Mouse (Mus musculus) limb, embryonic 11.5 days (tissue): ENCODE results near the gene Elfn2. TPM values are rescaled to one million over a fixed set of nuclear protein-coding genes. Genes with fewer than 3 reads are reported as not detected.

Source experiments
- ATAC-seq: fragments of 200-750 bp; cut with Nextera tagmentation; 2 replicates; pipeline ENCODE4 v1.8.0; 2017; ENCODE audit warnings: low read depth; ENCODE audit not compliant: insufficient number of reproducible peaks, low FRiP score, low TSS enrichment
- DNase-seq: peaks from one replicate; pipeline ENCODE4 v3.0.0-alpha.2; 2015; ENCODE audit warnings: low spot score
- H3K27ac ChIP-seq: fragments of 300-500 bp; sonication (generic); replicated peaks from 2 replicates; pipeline ENCODE4 v1.5.1; 2014; ENCODE audit warnings: low read depth, mild to moderate bottlenecking, low read length
- H3K27me3 ChIP-seq: fragments of 300-500 bp; sonication (generic); 2 replicates; pipeline ENCODE4 v1.6.1; 2014; ENCODE audit warnings: mild to moderate bottlenecking, low read length, mixed read lengths; ENCODE audit not compliant: control insufficient read depth, insufficient read depth
- H3K36me3 ChIP-seq: fragments of 300-500 bp; sonication (generic); 2 replicates; pipeline ENCODE4 v1.6.1; 2014; ENCODE audit warnings: mild to moderate bottlenecking, low read length, moderate library complexity, mixed read lengths; ENCODE audit not compliant: control insufficient read depth, insufficient read depth
- H3K4me1 ChIP-seq: fragments of 300-500 bp; sonication (generic); 2 replicates; pipeline ENCODE4 v1.6.1; 2014; ENCODE audit warnings: low read length, mixed read lengths; ENCODE audit not compliant: control insufficient read depth, insufficient read depth
- H3K4me2 ChIP-seq: fragments of 300-500 bp; sonication (generic); 2 replicates; pipeline ENCODE4 v1.6.1; 2014; ENCODE audit warnings: low read depth, mild to moderate bottlenecking, moderate library complexity; ENCODE audit not compliant: severe bottlenecking
- H3K4me3 ChIP-seq: fragments of 300-500 bp; sonication (generic); 2 replicates; pipeline ENCODE4 v1.5.1; 2014; ENCODE audit warnings: low read depth, low read length
- H3K9ac ChIP-seq: fragments of 300-500 bp; sonication (generic); 2 replicates; pipeline ENCODE4 v1.6.1; 2014; ENCODE audit warnings: mild to moderate bottlenecking, low read length
- H3K9me3 ChIP-seq: fragments of 300-500 bp; sonication (generic); 2 replicates; pipeline ENCODE4 v1.6.1; 2016; ENCODE audit warnings: low read length; ENCODE audit not compliant: control insufficient read depth
- WGBS: fragments of 180-500 bp; shearing (Covaris S2); extraction: QIAGEN DNeasy Blood & Tissue Kit; methylation state at CpG from one replicate; pipeline ENCODE4 v1.1.7; 2014; 5-methylcytosine and 5-hydroxymethylcytosine counted together
- polyA plus RNA-seq: library from polyadenylated mRNA; unstranded; fragments of >200 nt; fragmentation: Nextera tagmentation; extraction: Ambion mirVana; gene quantifications from 2 replicates; pipeline ENCODE4 v1.2.1, GENCODE M21; 2014

Gene Elfn2
- polyA plus RNA-seq, 1 experiment from 2014 or later: not detected

- H3K27me3 ChIP-seq: peaks cover 54% of the 10 kb centered on the region
- WGBS: 68% methylated on average over 6 of the region's 6 CpGs
- no peaks in the 10 kb centered on the region for H3K4me1 ChIP-seq
- ATAC-seq (no peak), DNase-seq (no peak)
- no peak overlapping the region for H3K4me3 ChIP-seq
- H3K9me3 ChIP-seq: no peaks in the 10 kb centered on the region
- no peaks in the 10 kb centered on the region for H3K36me3 ChIP-seq
- no peak overlapping the region for H3K9ac ChIP-seq
- H3K27ac ChIP-seq: no peak overlapping the region
- no peak overlapping the region for H3K4me2 ChIP-seq
Measured at GRCm38 (mm10) chr15:78674912-78675412, 43.6 kb downstream of the Elfn2 start.

- H3K36me3 ChIP-seq: no peaks in the 10 kb centered on the region
- ATAC-seq: no peak
- H3K9me3 ChIP-seq: no peaks in the 10 kb centered on the region
- WGBS: 84% methylated on average over 19 of the region's 19 CpGs
- peaks cover 56% of the 10 kb centered on the region for H3K27me3 ChIP-seq
- no peak overlapping the region for H3K4me2 ChIP-seq
- H3K4me3 ChIP-seq: no peak overlapping the region
- no peak overlapping the region for H3K9ac ChIP-seq
- H3K4me1 ChIP-seq: no peaks in the 10 kb centered on the region
- no peak for DNase-seq
- H3K27ac ChIP-seq: no peak overlapping the region
Measured at GRCm38 (mm10) chr15:78673436-78673835, 45.1 kb downstream of the Elfn2 start.

GRCm38 (mm10) chr15:78670341-78670740 lies 48.2 kb downstream of the Elfn2 start:
- Histone ChIP-seq H3K27ac (no peak overlapping the region), H3K27me3 (peaks cover 47% of the 10 kb centered on the region), H3K4me2 (no peak overlapping the region), H3K9me3 (no peaks in the 10 kb centered on the region), H3K4me1 (no peaks in the 10 kb centered on the region), H3K36me3 (no peaks in the 10 kb centered on the region), H3K4me3 (no peak overlapping the region), H3K9ac (no peak overlapping the region)
- no peak for ATAC-seq
- no peak for DNase-seq
- 43% methylated on average over 5 of the region's 5 CpGs for WGBS

GRCm38 (mm10) chr15:78669221-78669871 lies 49.2 kb downstream of the Elfn2 start:
- ATAC-seq: no peak
- no peaks in the 10 kb centered on the region for H3K36me3 ChIP-seq
- H3K4me2 ChIP-seq: no peak overlapping the region
- H3K9me3 ChIP-seq: no peaks in the 10 kb centered on the region
- peaks cover 39% of the 10 kb centered on the region for H3K27me3 ChIP-seq
- H3K4me1 ChIP-seq: no peaks in the 10 kb centered on the region
- no peak overlapping the region for H3K9ac ChIP-seq
- H3K27ac ChIP-seq: no peak overlapping the region
- no peak overlapping the region for H3K4me3 ChIP-seq
- WGBS: 69% methylated on average over 10 of the region's 10 CpGs
- no peak for DNase-seq

- Histone ChIP-seq H3K9me3 (no peaks in the 10 kb centered on the region), H3K27me3 (0 out of 2 replicates have a peak, but pooled peaks cover 2% of the 10 kb centered on the region), H3K4me1 (no peaks in the 10 kb centered on the region), H3K27ac (no peak overlapping the region), H3K4me2 (no peak overlapping the region), H3K4me3 (no peak overlapping the region), H3K9ac (no peak overlapping the region), H3K36me3 (no peaks in the 10 kb centered on the region)
- WGBS: 70% methylated on average over 5 of the region's 5 CpGs
- no peak for ATAC-seq
- DNase-seq: no peak
Measured at GRCm38 (mm10) chr15:78664268-78664667, 54.3 kb downstream of the Elfn2 start.

- H3K27me3 ChIP-seq: no peaks in the 10 kb centered on the region
- no peak for ATAC-seq
- WGBS: 57% methylated on average over 4 of the region's 4 CpGs
- no peak for DNase-seq
- H3K4me2 ChIP-seq: no peak overlapping the region
- H3K4me3 ChIP-seq: no peak overlapping the region
- no peaks in the 10 kb centered on the region for H3K9me3 ChIP-seq
- H3K27ac ChIP-seq: no peak overlapping the region
- no peak overlapping the region for H3K9ac ChIP-seq
- no peaks in the 10 kb centered on the region for H3K36me3 ChIP-seq
- no peaks in the 10 kb centered on the region for H3K4me1 ChIP-seq
Measured at GRCm38 (mm10) chr15:78651169-78651568, 67.4 kb downstream of the Elfn2 start.

- H3K27me3 ChIP-seq: no peaks in the 10 kb centered on the region
- H3K4me3 ChIP-seq: no peak overlapping the region
- no peak for DNase-seq
- H3K36me3 ChIP-seq: no peaks in the 10 kb centered on the region
- H3K4me1 ChIP-seq: no peaks in the 10 kb centered on the region
- no peak overlapping the region for H3K4me2 ChIP-seq
- no peak overlapping the region for H3K27ac ChIP-seq
- ATAC-seq: no peak
- H3K9me3 ChIP-seq: no peaks in the 10 kb centered on the region
- WGBS: 70% methylated on average over 4 of the region's 4 CpGs
- no peak overlapping the region for H3K9ac ChIP-seq
Measured at GRCm38 (mm10) chr15:78647746-78648145, 70.8 kb downstream of the Elfn2 start.

- DNase-seq (no peak), ATAC-seq (no peak)
- H3K27ac ChIP-seq: no peak overlapping the region
- no peaks in the 10 kb centered on the region for H3K4me1 ChIP-seq
- H3K9me3 ChIP-seq: no peaks in the 10 kb centered on the region
- WGBS: 47% methylated on average over 8 of the region's 8 CpGs
- H3K4me2 ChIP-seq: no peak overlapping the region
- H3K4me3 ChIP-seq: no peak overlapping the region
- no peak overlapping the region for H3K9ac ChIP-seq
- H3K36me3 ChIP-seq: no peaks in the 10 kb centered on the region
- 0 out of 2 replicates have a peak, but pooled peaks cover 2% of the 10 kb centered on the region for H3K27me3 ChIP-seq
Measured at GRCm38 (mm10) chr15:78644606-78645005, 74.0 kb downstream of the Elfn2 start.

- DNase-seq (no peak), ATAC-seq (no peak)
- no peak overlapping the region for H3K4me2 ChIP-seq
- no peaks in the 10 kb centered on the region for H3K4me1 ChIP-seq
- H3K27me3 ChIP-seq: 0 out of 2 replicates have a peak, but pooled peaks cover 2% of the 10 kb centered on the region
- WGBS: 29% methylated on average over 6 of the region's 6 CpGs
- H3K27ac ChIP-seq: no peak overlapping the region
- no peak overlapping the region for H3K9ac ChIP-seq
- no peaks in the 10 kb centered on the region for H3K36me3 ChIP-seq
- H3K4me3 ChIP-seq: no peak overlapping the region
- no peaks in the 10 kb centered on the region for H3K9me3 ChIP-seq
Measured at GRCm38 (mm10) chr15:78643633-78644032, 74.9 kb downstream of the Elfn2 start.
